Mouse (Mus musculus) heart, embryonic 16.5 days (tissue): ENCODE measurements around the gene Phactr4. TPM values are rescaled to one million over a fixed set of nuclear protein-coding genes. Genes with fewer than 3 reads are reported as not detected.

Source experiments
- microRNA-seq: library from miRNA; unstranded; fragments of <30 nt; microRNA quantifications from one replicate; pipeline ENCODE4, GENCODE M21; 2017
- polyA plus RNA-seq: library from polyadenylated mRNA; unstranded; fragments of >200 nt; fragmentation: Nextera tagmentation; extraction: Ambion mirVana; gene quantifications from 2 replicates; pipeline ENCODE4 v1.2.1, GENCODE M21; 2015

The Phactr4 gene
- polyA plus RNA-seq, 1 experiment from 2014 or later = 16.5 TPM

Small RNA genes lying within 50 kb of the gene (microRNA-seq; reads per million reads assigned to microRNA genes)
- not detected for gene Gm25707

Other genes starting within 250 kb of the Phactr4 start
- gene Ythdf2, start 210.2 kb downstream of the Phactr4 start, polyA plus RNA-seq = 61.6 and 61.7 TPM in 2 replicates
- gene Gmeb1, start 160.9 kb downstream of the Phactr4 start, polyA plus RNA-seq = 26.8 TPM in 2 replicates
- gene Taf12, start 148.1 kb downstream of the Phactr4 start, polyA plus RNA-seq = 30.0 and 35.3 TPM in 2 replicates
- 2.1 and 2.6 TPM in 2 replicates for gene Rab42, start 119.1 kb downstream of the Phactr4 start, polyA plus RNA-seq
- 71.5 and 72.2 TPM in 2 replicates for gene Trnau1ap, start 93.0 kb downstream of the Phactr4 start, polyA plus RNA-seq
- 41.7 and 44.4 TPM in 2 replicates for gene Rcc1, start 68.9 kb downstream of the Phactr4 start, polyA plus RNA-seq
- 14.5 and 15.9 TPM in 2 replicates for gene Med18, start 41.4 kb upstream of the Phactr4 start, polyA plus RNA-seq
- gene Sesn2, start 88.0 kb upstream of the Phactr4 start, polyA plus RNA-seq = 5.9 and 7.2 TPM in 2 replicates
- 1,312 and 1,561 TPM in 2 replicates for gene Atpif1, start 111.2 kb upstream of the Phactr4 start, polyA plus RNA-seq
- 98.5 and 117 TPM in 2 replicates for gene Dnajc8, start 113.1 kb upstream of the Phactr4 start, polyA plus RNA-seq
- 0.60 and 0.68 TPM in 2 replicates for gene Ptafr, start 141.6 kb upstream of the Phactr4 start, polyA plus RNA-seq
- 21.1 and 22.4 TPM in 2 replicates for gene Eya3, start 216.5 kb upstream of the Phactr4 start, polyA plus RNA-seq